Mouse (Mus musculus) forelimb bud, embryonic 11.5 days (tissue): ENCODE results near the gene Ankrd61.

Source experiments
- DNase-seq: peaks from one replicate; pipeline ENCODE4 v3.0.0-alpha.2; 2012; ENCODE audit warnings: low read depth, low spot score

Gene Ankrd61

DNA sequence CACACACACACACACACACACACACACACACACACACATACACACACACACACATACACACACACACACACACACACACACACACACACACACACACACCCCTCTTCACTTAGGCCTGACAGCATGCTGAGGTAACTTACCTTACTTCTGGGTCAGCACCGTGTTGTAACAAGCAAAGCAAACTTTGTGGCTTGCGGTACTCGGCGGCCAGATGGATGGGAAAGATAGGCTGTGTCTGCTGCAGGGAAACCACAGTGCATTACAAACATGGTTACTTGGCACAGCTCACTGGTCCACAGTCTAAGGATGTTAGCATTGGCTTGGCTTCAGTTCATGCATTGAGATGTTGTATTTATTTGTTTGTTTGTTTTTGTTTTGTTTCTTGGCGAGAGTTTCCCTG is 4.1 kb downstream of the Ankrd61 start:
- no peak for DNase-seq

DNA sequence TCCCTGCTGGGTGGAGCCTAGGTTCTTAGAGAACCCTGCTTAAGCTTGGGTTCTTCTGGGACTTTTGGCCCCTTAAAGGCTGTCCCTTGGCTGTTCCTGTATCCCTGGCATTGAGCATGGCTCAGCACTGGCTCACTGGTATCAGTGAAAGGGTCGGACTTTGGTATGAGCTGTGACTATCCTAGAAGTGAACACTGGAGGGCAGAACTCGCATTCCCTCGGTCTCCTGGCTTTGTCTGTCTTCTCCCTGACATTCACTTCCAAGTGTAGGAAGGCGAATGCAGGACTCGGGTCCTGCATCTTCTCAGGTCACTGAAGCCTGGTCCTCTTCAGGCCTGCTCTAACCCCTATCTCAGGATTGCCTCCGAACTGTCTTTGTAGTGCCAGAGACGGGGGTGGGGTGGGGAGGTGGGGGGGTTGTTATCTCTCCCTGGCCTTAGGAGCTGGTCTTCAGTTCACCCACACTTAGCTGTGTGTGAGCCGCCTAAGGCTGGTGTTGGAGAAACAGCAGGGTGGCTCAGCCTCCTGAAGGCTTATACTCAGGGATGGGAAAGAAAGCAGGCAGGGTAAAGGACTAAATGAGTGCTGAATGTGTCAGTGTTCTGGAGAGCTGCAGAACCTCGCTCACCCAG is 5.1 kb downstream of the Ankrd61 start:
- DNase-seq, result no peak

DNA sequence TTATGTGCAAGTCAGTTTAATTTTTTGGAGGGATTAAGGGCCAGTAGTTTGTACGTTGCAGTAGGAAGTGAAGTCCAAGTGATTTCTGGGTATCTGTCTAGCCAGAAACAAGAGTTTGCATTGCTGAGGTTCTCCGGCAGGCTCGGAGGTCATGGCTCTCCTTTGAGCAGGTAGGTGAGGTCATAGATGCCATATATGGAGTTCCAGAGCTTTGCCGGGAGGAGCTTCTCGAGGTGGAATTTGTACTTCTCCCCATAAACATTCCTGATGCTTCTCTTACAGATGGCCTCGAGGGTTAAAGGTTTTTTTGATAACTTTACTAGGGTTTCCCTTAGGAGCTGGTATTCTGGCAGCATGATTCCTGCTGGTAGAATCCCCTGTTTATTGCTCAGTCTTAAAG is 6.7 kb downstream of the Ankrd61 start:
- DNase-seq, result no peak

- no peak for DNase-seq
These were observed 12.2 kb downstream of the Ankrd61 start for GRCm38 (mm10) chr5:143885274-143885673.

- DNase-seq, result no peak
These were observed 22.9 kb downstream of the Ankrd61 start for GRCm38 (mm10) chr5:143874571-143874970.

DNA sequence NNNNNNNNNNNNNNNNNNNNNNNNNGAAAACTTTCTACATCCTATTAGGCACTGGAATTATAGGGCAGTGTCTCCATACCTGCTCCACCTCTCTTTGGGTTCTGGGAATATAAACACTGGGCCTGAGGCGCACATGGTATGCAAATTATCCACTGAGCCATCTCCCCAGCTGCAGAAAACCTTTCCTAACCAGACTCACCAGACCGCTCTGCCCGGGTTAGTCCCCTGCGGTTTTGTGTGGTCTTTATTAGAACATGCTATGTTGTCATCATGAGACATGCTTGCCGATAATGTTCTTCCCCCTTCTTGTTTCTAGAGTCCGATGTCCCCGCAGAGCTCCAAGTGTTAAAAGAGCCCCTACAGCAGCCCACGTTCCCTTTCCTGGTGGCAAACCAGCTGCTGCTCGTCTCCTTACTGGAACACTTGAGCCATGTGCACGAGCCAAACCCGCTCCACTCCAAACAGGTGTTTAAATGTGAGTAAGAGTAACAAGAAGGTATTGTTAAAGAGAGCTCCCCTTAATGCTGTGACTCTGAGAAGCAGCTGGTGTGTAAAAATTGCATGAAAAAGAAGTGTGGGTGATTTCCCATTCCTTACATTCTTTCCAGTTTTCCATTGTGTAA is 25.8 kb downstream of the Ankrd61 start:
- DNase-seq, result no peak
